In genomic region chr13:33051697-33052096, GRCm38 (mm10) we compare ENCODE assay signal across 21 mouse cellular contexts. TPM values are rescaled to one million over a fixed set of nuclear protein-coding genes. Genes with fewer than 3 reads are reported as not detected.
"Had no signal": no experiment of that assay in that cellular context is flagged by ENCODE, and none has a peak within 500 bp of the region (broad histone marks: within the 10 kb centered on the region; RNA-seq: fewer than 3 reads in every experiment).

No protein-coding gene starts in this region.

- DNase-seq: kidney, adult 11 months; kidney, adult 9 months; kidney, postnatal 4 days; left cerebral cortex, postnatal 4 days; lung, adult 18-20 months; retina, postnatal 1 day; right cerebral cortex, postnatal 4 days; spleen, adult 18-20 months; thymus, postnatal 4 days had no signal

- ATAC-seq: midbrain, embryonic 15.5 days had no signal

- H3K4me3 ChIP-seq: layer of hippocampus, adult 2 months; limb, embryonic 13.5 days; midbrain, embryonic 15.5 days; neural tube, embryonic 13.5 days; stomach, embryonic 15.5 days had no signal

- H3K27ac ChIP-seq: kidney, postnatal 0 days; layer of hippocampus, adult 2 months; limb, embryonic 13.5 days; liver, embryonic 14.5 days; midbrain, embryonic 15.5 days; neural tube, embryonic 13.5 days; stomach, embryonic 15.5 days had no signal

- H3K4me1 ChIP-seq: limb, embryonic 13.5 days; midbrain, embryonic 15.5 days; neural tube, embryonic 13.5 days; stomach, embryonic 15.5 days had no signal

- H3K4me2 ChIP-seq: limb, embryonic 13.5 days; midbrain, embryonic 11.5 days; midbrain, embryonic 15.5 days; neural tube, embryonic 13.5 days; stomach, embryonic 15.5 days had no signal

- H3K9ac ChIP-seq: limb, embryonic 13.5 days; liver, embryonic 14.5 days; midbrain, embryonic 15.5 days; neural tube, embryonic 13.5 days; stomach, embryonic 15.5 days had no signal

- H3K27me3 ChIP-seq: limb, embryonic 13.5 days; midbrain, embryonic 15.5 days; neural tube, embryonic 13.5 days; stomach, embryonic 15.5 days had no signal

- H3K9me3 ChIP-seq: limb, embryonic 13.5 days; midbrain, embryonic 15.5 days; neural tube, embryonic 13.5 days; stomach, embryonic 15.5 days had no signal

- H3K36me3 ChIP-seq: limb, embryonic 13.5 days; midbrain, embryonic 15.5 days; neural tube, embryonic 13.5 days; stomach, embryonic 15.5 days had no signal

RNA-seq across cellular contexts. Expression of gene Serpinb9b, which starts 24.5 kb away (rescaled TPM):
- total RNA-seq: layer of hippocampus, adult 2 months; layer of hippocampus, postnatal 14 days; left cerebral cortex, adult 18-20 months; left cerebral cortex, postnatal 10 days; liver, adult 2 months had no signal
- polyA plus RNA-seq: limb, embryonic 13.5 days; stomach, embryonic 15.5 days had no signal

RNA-seq across cellular contexts. Expression of gene Serpinb1b, which starts 26.7 kb away (rescaled TPM):
- polyA plus RNA-seq: kidney, postnatal 0 days; liver, adult 2 months; liver, embryonic 14.5 days had no signal
